Comparison of ENCODE assay signal across 17 mouse cellular contexts in genomic region chr16:21148451-21148850, GRCm38 (mm10). TPM values are rescaled to one million over a fixed set of nuclear protein-coding genes. Genes with fewer than 3 reads are reported as not detected.
"Had no signal": no experiment of that assay in that cellular context is flagged by ENCODE, and none has a peak within 500 bp of the region (broad histone marks: within the 10 kb centered on the region; RNA-seq: fewer than 3 reads in every experiment).

No protein-coding gene starts in this region.

RNA-seq across cellular contexts. Expression of gene Teddm3, which starts 5.3 kb away (rescaled TPM):
- polyA plus RNA-seq: heart, embryonic 10.5 days; heart, embryonic 11.5 days; heart, embryonic 12.5 days; heart, embryonic 13.5 days; heart, embryonic 14.5 days; heart, embryonic 15.5 days; heart, embryonic 16.5 days; heart, postnatal 0 days; hindbrain, embryonic 10.5 days; hindbrain, embryonic 11.5 days; hindbrain, embryonic 12.5 days; intestine, embryonic 14.5 days; kidney, adult 2 months; kidney, embryonic 14.5 days; kidney, embryonic 15.5 days; kidney, postnatal 0 days had no signal

RNA-seq across cellular contexts. Expression of gene Ephb3, which starts 56.1 kb away (rescaled TPM):
- polyA plus RNA-seq: inflammation-experienced regulatory T-cells, adult 6 months had no signal
